Mouse (Mus musculus) layer of hippocampus, adult 9-11 months (tissue): ENCODE data around the gene Tacr3.

Experiments
- DNase-seq: peaks from one replicate; pipeline ENCODE4 v3.0.0; 2022

The Tacr3 gene

DNA sequence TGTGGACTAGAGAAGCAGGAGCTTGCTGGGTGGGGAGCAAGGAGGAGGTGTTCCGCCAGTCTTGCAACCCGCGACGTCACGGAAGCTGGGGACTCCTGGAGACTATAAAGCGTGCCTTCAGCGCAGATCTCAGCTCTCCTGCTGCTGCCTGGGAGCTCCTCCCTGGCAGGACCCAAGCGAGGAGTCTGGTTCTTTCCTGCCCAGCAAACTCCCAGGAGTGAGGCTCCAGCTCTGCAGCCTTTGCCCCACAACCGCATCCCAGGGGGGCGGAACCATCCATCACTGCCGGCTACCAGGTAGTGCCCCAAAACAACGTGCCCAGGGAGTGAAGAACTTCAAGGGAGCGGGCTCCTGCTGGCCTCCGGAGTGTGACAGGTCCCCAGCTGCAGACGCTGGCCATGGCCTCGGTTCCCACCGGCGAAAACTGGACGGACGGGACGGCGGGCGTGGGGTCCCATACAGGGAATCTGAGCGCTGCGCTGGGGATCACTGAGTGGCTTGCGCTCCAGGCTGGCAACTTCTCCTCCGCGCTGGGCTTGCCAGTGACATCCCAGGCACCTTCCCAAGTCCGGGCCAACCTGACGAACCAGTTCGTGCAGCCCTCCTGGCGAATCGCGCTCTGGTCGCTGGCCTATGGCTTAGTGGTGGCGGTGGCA is at the start of gene Tacr3:
Gene Tacr3, plus strand, starts transcription at position 133 of the 656 bp plus-strand sequence.
- DNase-seq = no peak

- DNase-seq = no peak
Observed at GRCm38 (mm10) chr3:134828492-134828874, 324 bp upstream of the Tacr3 start.

DNA sequence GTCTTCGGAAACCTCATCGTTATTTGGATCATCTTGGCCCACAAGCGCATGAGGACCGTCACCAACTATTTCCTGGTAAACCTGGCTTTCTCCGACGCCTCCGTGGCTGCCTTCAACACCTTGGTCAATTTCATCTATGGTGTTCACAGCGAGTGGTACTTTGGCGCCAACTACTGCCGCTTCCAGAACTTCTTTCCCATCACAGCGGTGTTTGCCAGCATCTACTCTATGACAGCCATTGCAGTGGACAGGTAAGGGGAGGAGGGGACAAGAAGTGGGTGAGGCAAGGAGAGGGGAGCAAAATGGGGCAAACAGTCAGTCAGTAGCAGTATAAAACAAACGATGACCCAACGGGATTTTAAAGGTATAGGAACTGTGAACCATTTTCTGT is 719 bp downstream of the Tacr3 start:
- DNase-seq = no peak

- DNase-seq = no peak
Observed at GRCm38 (mm10) chr3:134851342-134851741, 22.5 kb downstream of the Tacr3 start.

DNA sequence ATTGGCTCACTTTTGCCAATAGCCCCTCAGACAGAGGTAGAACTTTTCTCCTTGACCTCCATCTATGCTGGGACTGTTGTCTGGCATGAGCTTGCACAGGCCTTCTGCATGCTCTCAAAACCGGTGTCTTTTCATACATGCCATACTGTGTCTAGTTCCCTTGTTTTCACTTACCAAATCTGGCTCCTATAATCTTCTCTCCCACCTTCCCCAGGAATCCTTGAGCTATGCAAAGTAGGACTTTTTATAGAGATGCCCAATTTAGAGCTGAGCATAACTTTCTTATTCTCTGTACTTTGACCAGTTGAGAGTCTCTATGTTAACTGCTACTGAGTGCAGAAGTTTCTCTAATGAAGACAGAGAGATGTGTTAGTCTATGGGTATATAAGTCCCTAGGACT is 48.9 kb downstream of the Tacr3 start:
- DNase-seq = no peak

GRCm38 (mm10) chr3:134895831-134896230 is 67.0 kb downstream of the Tacr3 start:
- no peak for DNase-seq

GRCm38 (mm10) chr3:134908890-134909289 is 80.1 kb downstream of the Tacr3 start:
- DNase-seq = no peak

- no peak for DNase-seq
Observed at GRCm38 (mm10) chr3:134934703-134935102, 105.9 kb downstream of the Tacr3 start.

GRCm38 (mm10) chr3:134935461-134935860 is 106.7 kb downstream of the Tacr3 start:
- no peak for DNase-seq

DNA sequence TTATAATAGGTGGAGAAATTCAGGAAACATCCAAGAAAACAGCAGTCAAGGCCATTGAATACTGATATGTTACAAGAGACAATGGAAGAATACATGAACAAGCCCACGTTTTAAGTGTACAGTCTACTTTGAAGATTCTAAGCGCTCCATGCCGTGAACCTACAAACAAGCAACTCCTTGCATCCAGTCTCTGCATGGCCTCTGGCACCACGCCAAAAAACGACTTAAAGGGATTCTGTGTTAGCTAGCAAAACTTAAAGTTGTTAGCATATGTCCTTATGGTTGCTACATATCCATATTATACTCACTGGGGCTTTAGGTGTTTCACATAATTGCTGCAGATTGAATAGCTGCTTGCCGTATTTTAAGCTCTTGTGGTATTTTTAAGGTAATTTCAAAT is 134.7 kb downstream of the Tacr3 start:
- no peak for DNase-seq

DNA sequence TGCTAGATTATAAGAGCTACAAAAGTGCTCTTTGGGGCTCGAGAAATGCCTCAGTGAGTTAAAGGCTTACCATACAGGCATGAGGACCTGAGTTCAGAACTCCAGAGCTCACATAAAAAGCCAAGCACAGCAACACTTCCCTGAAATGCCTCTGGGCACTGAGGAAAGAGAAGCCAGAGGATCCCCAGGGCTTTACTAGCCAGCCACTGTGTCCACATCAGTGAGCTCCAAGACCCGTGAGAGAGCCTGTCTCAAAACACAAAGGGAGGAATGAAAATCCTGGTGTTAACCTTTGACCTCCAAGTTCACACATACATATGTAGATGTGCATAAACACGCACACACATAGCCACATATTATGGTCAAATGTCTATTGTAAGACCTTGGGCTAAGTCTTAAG is 150.1 kb downstream of the Tacr3 start:
- no peak for DNase-seq

DNA sequence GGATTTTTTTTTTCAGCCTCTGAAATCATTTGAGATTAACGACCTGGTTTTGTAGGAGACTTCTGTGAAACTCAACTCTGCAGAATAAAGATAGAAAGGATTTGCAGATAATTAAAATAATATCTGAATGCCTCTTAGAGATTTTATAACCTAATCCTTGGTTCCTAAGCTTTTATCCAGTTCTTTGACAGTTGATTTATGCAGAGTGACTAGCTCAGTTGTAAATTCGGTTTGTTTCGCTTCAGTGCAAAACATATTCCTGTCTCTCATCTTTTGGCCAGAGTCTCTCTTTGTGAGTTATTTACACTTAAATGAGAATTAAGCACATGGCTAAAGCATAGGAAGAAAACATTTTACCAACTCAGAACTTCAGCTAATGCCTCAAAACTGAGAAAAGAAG is 151.3 kb downstream of the Tacr3 start:
- DNase-seq = no peak
